Mouse (Mus musculus): ENCODE data around the gene Zw10. TPM values are rescaled to one million over a fixed set of nuclear protein-coding genes. Genes with fewer than 3 reads are reported as not detected.

Zw10 gene
- total and polyA plus RNA-seq, 3 experiments = 26.5 to 31.0 TPM; not detected in 1

- peaks cover 0 to 5% of the 10 kb centered on the region in 2 experiments; a peak in 2 of 4 replicates for H3K36me3 ChIP-seq (ENCODE audit: control insufficient read depth in 1 of 2, insufficient read depth in 2 of 2, low read length in 2 of 2)
- H3K27me3 ChIP-seq (ENCODE audit: control insufficient read depth in 1 of 2, insufficient read depth in 2 of 2, low read length in 2 of 2) = no peaks in the 10 kb centered on the region
- peak; percentile 87 for DNase-seq (ENCODE audit: low read depth, low spot score)
- peaks cover 0 to 6% of the 10 kb centered on the region in 2 experiments; a peak in 3 of 4 replicates for H3K4me1 ChIP-seq (ENCODE audit: control insufficient read depth in 1 of 2, insufficient read depth in 2 of 2, low read length in 2 of 2)
- peak; percentile 89 for TF ChIP-seq RCOR1 (IDR thresholded peaks at IDR 0.05; ENCODE audit: low read depth, low read length)
- no peak for TF ChIP-seq ZMIZ1 (IDR thresholded peaks at IDR 0.05; ENCODE audit: low read depth, low read length)
- TF ChIP-seq SMC3 (IDR thresholded peaks at IDR 0.05; ENCODE audit: low read depth, low read length) = peak; percentile 76
- TF ChIP-seq BHLHE40 (IDR thresholded peaks at IDR 0.05; ENCODE audit: borderline replicate concordance, low read depth, low read length) = no peak
- no peak for TF ChIP-seq POLR2AphosphoS2 (IDR thresholded peaks at IDR 0.05; ENCODE audit: low read length)
- TF ChIP-seq ETS1 (IDR thresholded peaks at IDR 0.05; ENCODE audit: low read depth, low read length) = peak; percentile 51; the same call in 1 of the 2 replicates
- 0 out of 2 replicates have a peak, but pooled peaks have one; percentile 29 for TF ChIP-seq GATA1 (IDR thresholded peaks at IDR 0.05; ENCODE audit: low read depth, low read length)
- TF ChIP-seq TBP (IDR thresholded peaks at IDR 0.05; ENCODE audit: low read depth, low read length) = no peak
- peak; percentile 41 for TF ChIP-seq RAD21 (IDR thresholded peaks at IDR 0.05; ENCODE audit: low read depth, low read length)
- no peak for TF ChIP-seq MYB (IDR thresholded peaks at IDR 0.05; ENCODE audit: low read depth, low read length)
- TF ChIP-seq HCFC1 (IDR thresholded peaks at IDR 0.05; ENCODE audit: low read depth, low read length) = peak; percentile 40; the same call in 1 of the 2 replicates
- TF ChIP-seq CTCF (IDR thresholded peaks at IDR 0.05 in 2 of 3, conservative IDR thresholded peaks at IDR 0.05 in 1 of 3; ENCODE audit: control insufficient read depth in 1 of 3, insufficient read depth in 1 of 3, low read depth in 2 of 3, low read length in 3 of 3, poor library complexity in 1 of 3, severe bottlenecking in 1 of 3) = peak; percentile 82 to 91 (median 85)
- no peak overlapping the region for H3K9ac ChIP-seq (ENCODE audit: control insufficient read depth, low read depth, low read length, poor library complexity, severe bottlenecking)
- H3K9me3 ChIP-seq (replicated peaks; ENCODE audit: insufficient read depth, low read length) = no peaks in the 10 kb centered on the region
- no peak overlapping the region for H3K4me3 ChIP-seq (ENCODE audit: control insufficient read depth in 1 of 2, insufficient read depth in 1 of 2, low read depth in 2 of 2, low read length in 2 of 2)
- H3K79me2 ChIP-seq (ENCODE audit: control insufficient read depth, insufficient read depth, low read length, poor library complexity) = peaks cover 8% of the 10 kb centered on the region
- H3K27ac ChIP-seq (ENCODE audit: control insufficient read depth, low read depth, low read length) = no peak overlapping the region
Measured at GRCm38 (mm10) chr9:49051349-49051748, 4.1 kb upstream of the Zw10 start.

GRCm38 (mm10) chr9:49054028-49054427, 1.4 kb upstream of the Zw10 start:
- H3K79me2 ChIP-seq (ENCODE audit: control insufficient read depth, insufficient read depth, low read length, poor library complexity) = peaks cover 14% of the 10 kb centered on the region
- H3K27me3 ChIP-seq (ENCODE audit: control insufficient read depth in 1 of 2, insufficient read depth in 2 of 2, low read length in 2 of 2) = no peaks in the 10 kb centered on the region
- H3K36me3 ChIP-seq (ENCODE audit: control insufficient read depth in 1 of 2, insufficient read depth in 2 of 2, low read length in 2 of 2) = peaks cover 0 to 14% of the 10 kb centered on the region in 2 experiments; a peak in 2 of 4 replicates
- H3K9ac ChIP-seq (ENCODE audit: control insufficient read depth, low read depth, low read length, poor library complexity, severe bottlenecking) = no peak overlapping the region
- TF ChIP-seq RCOR1 (IDR thresholded peaks at IDR 0.05; ENCODE audit: low read depth, low read length) (no peak), E2F4 (IDR thresholded peaks at IDR 0.05; ENCODE audit: borderline replicate concordance, low read depth, low read length) (no peak), UBTF (IDR thresholded peaks at IDR 0.05; ENCODE audit: borderline replicate concordance, insufficient read depth, low read depth, low read length) (no peak), NELFE (IDR thresholded peaks at IDR 0.05; ENCODE audit: low read depth, low read length) (no peak), CHD2 (IDR thresholded peaks at IDR 0.05; ENCODE audit: low read length) (no peak), TCF12 (IDR thresholded peaks at IDR 0.05; ENCODE audit: low read depth, low read length) (no peak), ZNF384 (IDR thresholded peaks at IDR 0.05; ENCODE audit: low read depth, low read length) (no peak), TAL1 (IDR thresholded peaks at IDR 0.05; ENCODE audit: low read length) (no peak), POLR2A (IDR thresholded peaks at IDR 0.05; ENCODE audit: control insufficient read depth in 1 of 2, insufficient read depth in 1 of 2, low read depth in 1 of 2, low read length in 2 of 2, poor library complexity in 1 of 2) (no peak), EP300 (IDR thresholded peaks at IDR 0.05; ENCODE audit: low read depth in 1 of 2, low read length in 2 of 2) (no peak), BHLHE40 (IDR thresholded peaks at IDR 0.05; ENCODE audit: borderline replicate concordance, low read depth, low read length) (no peak), MAFK (IDR thresholded peaks at IDR 0.05; ENCODE audit: borderline replicate concordance, low read depth, low read length) (no peak), SMC3 (IDR thresholded peaks at IDR 0.05; ENCODE audit: low read depth, low read length) (no peak), RAD21 (IDR thresholded peaks at IDR 0.05; ENCODE audit: low read depth, low read length) (no peak), TBP (IDR thresholded peaks at IDR 0.05; ENCODE audit: low read depth, low read length) (no peak), JUND (IDR thresholded peaks at IDR 0.05; ENCODE audit: low read depth, low read length) (no peak)
- no peak overlapping the region for H3K27ac ChIP-seq (ENCODE audit: control insufficient read depth, low read depth, low read length)
- DNase-seq (ENCODE audit: low read depth, low spot score) = no peak
- H3K4me1 ChIP-seq (ENCODE audit: control insufficient read depth in 1 of 2, insufficient read depth in 2 of 2, low read length in 2 of 2) = peaks cover 0 to 16% of the 10 kb centered on the region in 2 experiments; a peak in 3 of 4 replicates
- H3K9me3 ChIP-seq (replicated peaks; ENCODE audit: insufficient read depth, low read length) = no peaks in the 10 kb centered on the region
- H3K4me3 ChIP-seq (ENCODE audit: control insufficient read depth in 1 of 2, insufficient read depth in 1 of 2, low read depth in 2 of 2, low read length in 2 of 2) = no peak overlapping the region
